Mouse (Mus musculus) B cell, adult 67 days (primary cell): ENCODE data around the gene Ergic3. TPM values are rescaled to one million over a fixed set of nuclear protein-coding genes. Genes with fewer than 3 reads are reported as not detected.

ENCODE experiments used
- total RNA-seq, 2 experiments: library from RNA; stranded (reverse); gene quantifications; 4 replicates each; pipeline ENCODE4 v1.2.4; 2023

Gene Ergic3
- 100 to 1,000 TPM in 1 of 2 experiments, 10 to 100 TPM in 1; 89.9 to 105 TPM for total RNA-seq

GRCm38 (mm10) chr2:156007888-156008532, at the start of gene Ergic3, which contains the start of gene 6430550D23Rik:
Ergic3 (plus strand) TSS chr2:156008045.
6430550D23Rik (minus strand) TSS chr2:156007977.

GRCm38 (mm10) chr2:156052816-156053215, 45.0 kb downstream of the Ergic3 start, which contains the start of gene Fer1l4:
Fer1l4 (minus strand) TSS chr2:156052947.

GRCm38 (mm10) chr2:156065099-156066041, 57.5 kb downstream of the Ergic3 start, which contains the start of gene Spag4:
Spag4 (plus strand) TSS chr2:156065175.

Other genes starting within 250 kb of the Ergic3 start
- gene Mmp24, start 232.7 kb upstream of the Ergic3 start, total RNA-seq = not detected
- gene BC029722, start 188.6 kb upstream of the Ergic3 start, total RNA-seq = 10 to 100 TPM; 25.9 to 27.2 TPM
- 100 to 1,000 TPM in 1 of 2 experiments, 10 to 100 TPM in 1; 84.4 to 126 TPM for gene Eif6, start 181.1 kb upstream of the Ergic3 start, total RNA-seq
- gene Fam83c, start 173.2 kb upstream of the Ergic3 start, total RNA-seq = not detected
- 10 to 100 TPM; 35.4 to 40.9 TPM for gene Uqcc1, start 77.7 kb upstream of the Ergic3 start, total RNA-seq
- not detected for gene Gm15557, start 67.3 kb upstream of the Ergic3 start, total RNA-seq
- gene Gdf5, start 62.7 kb upstream of the Ergic3 start, total RNA-seq = not detected
- 10 to 100 TPM; 65.6 to 75.0 TPM for gene Cep250, start 51.6 kb upstream of the Ergic3 start, total RNA-seq
- 1 to 10 TPM in 1 of 2 experiments, under 1 TPM in 1; 0.78 to 1.7 TPM for gene 6430550D23Rik, start 68 bp upstream of the Ergic3 start, total RNA-seq
- gene Fer1l4, start 44.9 kb downstream of the Ergic3 start, total RNA-seq = not detected
- gene Spag4, start 57.1 kb downstream of the Ergic3 start, total RNA-seq = 1 to 10 TPM; 4.9 to 5.0 TPM
- 10 to 100 TPM; 68.4 to 75.3 TPM for gene Cpne1, start 103.9 kb downstream of the Ergic3 start, total RNA-seq
- 10 to 100 TPM; 36.8 to 44.8 TPM for gene Rbm12, start 103.9 kb downstream of the Ergic3 start, total RNA-seq
- gene Gm28036, start 119.0 kb downstream of the Ergic3 start, total RNA-seq = 10 to 100 TPM; 28.3 to 34.8 TPM
- 10 to 100 TPM; 64.2 to 91.4 TPM for gene Romo1, start 136.0 kb downstream of the Ergic3 start, total RNA-seq
- gene Nfs1, start 136.1 kb downstream of the Ergic3 start, total RNA-seq = 10 to 100 TPM; 38.8 to 40.7 TPM
- gene Rbm39, start 172.2 kb downstream of the Ergic3 start, total RNA-seq = 1,000 to 10,000 TPM; 1,897 to 2,007 TPM
- gene Phf20, start 188.4 kb downstream of the Ergic3 start, total RNA-seq = 10 to 100 TPM; 73.2 to 81.1 TPM